Mouse (Mus musculus) mature B cell (primary cell): Measurements from ENCODE around the gene Pip5k1a.
"Not testable (repeated sequence)": the region's sequence is repeated elsewhere in the genome, so short reads cannot be mapped to it uniquely, and the experiment has no call there.

Source experiments
- in situ Hi-C: fragments of 300-500 bp; cut with MboI; formaldehyde crosslinking; loops from 2 replicates; pipeline ENCODE4 v1.14.3; 2019

The Pip5k1a gene

GRCm38 (mm10) chr3:95112760-95113159 lies 6.0 kb upstream of the Pip5k1a start:
- in situ Hi-C loops = no loop called here

- in situ Hi-C loops = no loop called here
These were observed 4.4 kb upstream of the Pip5k1a start, which contains the start of gene Vps72 for GRCm38 (mm10) chr3:95110911-95111726. TSS of gene Vps72 (plus strand) at chr3:95111022.

- in situ Hi-C loops = no loop called here
These were observed 1.2 kb upstream of the Pip5k1a start for GRCm38 (mm10) chr3:95107898-95108297.

GRCm38 (mm10) chr3:95107308-95107707 lies 578 bp upstream of the Pip5k1a start:
- in situ Hi-C loops = not testable (repeated sequence)

GRCm38 (mm10) chr3:95105586-95106337 lies 968 bp downstream of the Pip5k1a start:
- in situ Hi-C loops = no loop called here

GRCm38 (mm10) chr3:95105121-95105520 lies 1.6 kb downstream of the Pip5k1a start:
- in situ Hi-C loops = no loop called here

GRCm38 (mm10) chr3:95100854-95101253 lies 5.9 kb downstream of the Pip5k1a start:
- in situ Hi-C loops = no loop called here

- in situ Hi-C loops = no loop called here
These were observed 18.7 kb downstream of the Pip5k1a start for GRCm38 (mm10) chr3:95088071-95088470.

GRCm38 (mm10) chr3:95071606-95072005 lies 35.1 kb downstream of the Pip5k1a start:
- in situ Hi-C loops = no loop called here

- in situ Hi-C loops = no loop called here
These were observed 40.2 kb downstream of the Pip5k1a start for GRCm38 (mm10) chr3:95066570-95066969.

GRCm38 (mm10) chr3:95066095-95066494 lies 40.6 kb downstream of the Pip5k1a start:
- in situ Hi-C loops = no loop called here

GRCm38 (mm10) chr3:95065553-95065952 lies 41.2 kb downstream of the Pip5k1a start:
- in situ Hi-C loops = no loop called here

- in situ Hi-C loops = no loop called here
These were observed 43.0 kb downstream of the Pip5k1a start for GRCm38 (mm10) chr3:95063741-95064140.

GRCm38 (mm10) chr3:95058078-95058477 lies 48.7 kb downstream of the Pip5k1a start:
- in situ Hi-C loops = no loop called here

- in situ Hi-C loops = no loop called here
These were observed 50.5 kb downstream of the Pip5k1a start for GRCm38 (mm10) chr3:95056275-95056674.

GRCm38 (mm10) chr3:95054481-95055260 lies 52.1 kb downstream of the Pip5k1a start:
- in situ Hi-C loops = no loop called here

GRCm38 (mm10) chr3:95053701-95054100 lies 53.0 kb downstream of the Pip5k1a start:
- in situ Hi-C loops = no loop called here

- in situ Hi-C loops = no loop called here
These were observed 53.8 kb downstream of the Pip5k1a start for GRCm38 (mm10) chr3:95052959-95053358.

GRCm38 (mm10) chr3:95047914-95048313 lies 58.8 kb downstream of the Pip5k1a start:
- in situ Hi-C loops = no loop called here

- in situ Hi-C loops = no loop called here
These were observed 60.2 kb downstream of the Pip5k1a start for GRCm38 (mm10) chr3:95046462-95047057.

GRCm38 (mm10) chr3:95043251-95043650 lies 63.5 kb downstream of the Pip5k1a start:
- in situ Hi-C loops = no loop called here

- in situ Hi-C loops = no loop called here
These were observed 63.9 kb downstream of the Pip5k1a start for GRCm38 (mm10) chr3:95042838-95043229.
